8 mouse cellular contexts compared by ENCODE assay signal in the genomic region with DNA sequence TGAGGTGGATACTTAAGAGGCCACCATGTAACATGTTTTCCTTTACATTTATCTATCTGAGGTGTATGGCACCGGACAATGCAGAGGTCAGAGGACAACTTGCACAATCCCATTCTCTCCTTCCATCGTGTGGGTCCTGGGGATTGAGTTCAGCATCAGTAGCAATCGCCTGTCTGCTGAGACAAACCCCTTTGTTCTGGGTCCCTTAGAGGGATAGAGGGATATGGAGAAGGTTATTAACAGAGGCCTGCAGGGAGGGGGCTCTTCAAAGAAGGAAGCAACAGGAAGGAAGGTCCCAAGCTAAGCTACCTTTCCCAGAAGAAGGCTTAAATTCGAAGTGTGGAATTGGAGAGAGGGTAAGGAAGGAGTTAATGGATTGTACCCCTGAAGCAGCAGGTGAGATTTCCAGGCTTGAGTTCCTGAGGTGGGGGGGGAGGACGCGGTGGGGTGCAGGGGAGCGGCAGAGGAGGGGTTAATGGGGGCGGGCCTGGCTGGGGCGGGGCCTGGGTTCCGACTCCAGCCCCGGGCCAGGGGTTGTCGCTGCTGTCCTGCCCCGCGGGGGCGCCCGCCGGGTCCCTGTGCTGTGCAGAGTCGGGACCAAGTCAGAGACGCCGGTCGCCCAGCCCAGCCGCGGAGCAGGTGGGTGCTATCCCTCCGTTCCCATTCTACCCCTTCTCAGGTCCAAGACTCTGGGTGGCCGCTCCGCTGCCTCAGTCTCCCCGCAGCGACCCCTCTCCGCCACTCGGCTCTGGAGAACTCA. TPM values are rescaled to one million over a fixed set of nuclear protein-coding genes. Genes with fewer than 3 reads are reported as not detected.
DNase-seq lines count a peak whose midpoint lies in the region; ATAC-seq and TF ChIP-seq lines count a peak whose summit lies in the region.

A gene (plus strand): TSS at position 543 of the 760 bp plus-strand sequence.

- H3K36me3 ChIP-seq in embryonic facial prominence, embryonic 14.5 days (ENCODE audit: control insufficient read depth, insufficient read depth, low read length): no peaks in the 10 kb centered on the region
- no peaks in the 10 kb centered on the region for H3K36me3 ChIP-seq in liver, embryonic 11.5 days (ENCODE audit: control insufficient read depth, insufficient read depth, low read length)

- peak within 1 kb of the TSS; percentile 57; the same call in 1 of the 2 replicates for H3K27ac ChIP-seq in left cerebral cortex, adult 2 months
- H3K27ac ChIP-seq in embryonic facial prominence, embryonic 14.5 days (replicated peaks; ENCODE audit: low read depth, low read length): no peak within 1 kb of the TSS
- no peak within 1 kb of the TSS for H3K27ac ChIP-seq in liver, embryonic 11.5 days (ENCODE audit: low read depth, low read length)

- TF ChIP-seq CTCF in left cerebral cortex, adult 2 months (IDR thresholded peaks at IDR 0.05): peak; percentile 14

- no peak for DNase-seq in left cerebral cortex, adult 2 months (ENCODE audit: extremely low spot score in 1 of 2, low spot score in 2 of 2)
- DNase-seq in left cerebral cortex, adult 9 months (ENCODE audit: low spot score in 2 of 2): no peak
- peak; percentile 40 for DNase-seq in embryonic facial prominence, embryonic 14.5 days (ENCODE audit: low spot score)
- DNase-seq in liver, embryonic 11.5 days (ENCODE audit: low spot score): peak; percentile 60
- peak; percentile 53 for DNase-seq in neural tube, embryonic 10.5 days (ENCODE audit: extremely low spot score, low spot score)
- no peak for DNase-seq in spleen, postnatal 10 days (ENCODE audit: low spot score in 2 of 2)
- no peak for DNase-seq in adipocyte (ENCODE audit: low spot score)

- peak; percentile 82 for ATAC-seq in embryonic facial prominence, embryonic 14.5 days (ENCODE audit: low read depth)
- peak; percentile 29 to 47; a peak in 1 of 4 replicates for ATAC-seq in hematopoietic stem cell, adult 5-6 weeks (replicated peaks in 1 of 2; ENCODE audit: insufficient read depth in 1 of 2, low FRiP score in 2 of 2, low TSS enrichment in 1 of 2, low read depth in 1 of 2, poor library complexity in 2 of 2, severe bottlenecking in 2 of 2)
- peak; percentile 68 for ATAC-seq in liver, embryonic 11.5 days (replicated peaks; ENCODE audit: low FRiP score)

- intact Hi-C loops in left cerebral cortex, adult 2 months (cut with DNase I): no loop called here

- peak within 1 kb of the TSS; percentile 62 for H3K9ac ChIP-seq in embryonic facial prominence, embryonic 14.5 days (ENCODE audit: low read depth, low read length)
- H3K9ac ChIP-seq in liver, embryonic 11.5 days (ENCODE audit: low read depth, low read length): peak within 1 kb of the TSS; percentile 36

- peak within 1 kb of the TSS; percentile 53 for H3K4me3 ChIP-seq in left cerebral cortex, adult 2 months
- peak within 1 kb of the TSS; percentile 49 for H3K4me3 ChIP-seq in embryonic facial prominence, embryonic 14.5 days (ENCODE audit: low read depth, low read length)
- peak within 1 kb of the TSS; percentile 51 for H3K4me3 ChIP-seq in liver, embryonic 11.5 days (ENCODE audit: low read depth, low read length)

- peak within 1 kb of the TSS; percentile 75 for H3K4me2 ChIP-seq in embryonic facial prominence, embryonic 14.5 days (ENCODE audit: low read depth, low read length)
- peak within 1 kb of the TSS; percentile 81 for H3K4me2 ChIP-seq in liver, embryonic 11.5 days

- 0 out of 2 replicates have a peak, but pooled peaks cover 5% of the 10 kb centered on the region for H3K9me3 ChIP-seq in embryonic facial prominence, embryonic 14.5 days (ENCODE audit: control insufficient read depth, low read length)
- H3K9me3 ChIP-seq in liver, embryonic 11.5 days (ENCODE audit: control insufficient read depth, low read length): no peaks in the 10 kb centered on the region; the same call in 1 of the 2 replicates

- WGBS in embryonic facial prominence, embryonic 14.5 days: 6% methylated on average over 7 of the region's 30 CpGs
- WGBS in liver, embryonic 11.5 days: 4% methylated on average over 29 of the region's 30 CpGs

- H3K27me3 ChIP-seq in embryonic facial prominence, embryonic 14.5 days (replicated peaks; ENCODE audit: control insufficient read depth, insufficient read depth, low read length): no peaks in the 10 kb centered on the region; the same call in 1 of the 2 replicates
- peaks cover 16% of the 10 kb centered on the region for H3K27me3 ChIP-seq in liver, embryonic 11.5 days (replicated peaks; ENCODE audit: control insufficient read depth, insufficient read depth, low read length)

- peaks cover 3% of the 10 kb centered on the region; the same call in 1 of the 2 replicates for H3K4me1 ChIP-seq in embryonic facial prominence, embryonic 14.5 days (ENCODE audit: control insufficient read depth, insufficient read depth, low read length)
- no peaks in the 10 kb centered on the region for H3K4me1 ChIP-seq in liver, embryonic 11.5 days (replicated peaks; ENCODE audit: control insufficient read depth, insufficient read depth, low read length)

RNA-seq across cellular contexts. Expression of the gene that starts here (rescaled TPM):
- total RNA-seq in left cerebral cortex, adult 2 months (2021): 1 to 10 TPM; 2.4 to 3.8 TPM
- 1.7 and 2.3 TPM in 2 replicates for polyA plus RNA-seq in embryonic facial prominence, embryonic 14.5 days (2014; fragmentation: Nextera tagmentation; extraction: Ambion mirVana)
- 0.74 and 1.4 TPM in 2 replicates for total RNA-seq in hematopoietic stem cell, adult 5-6 weeks (2017)
- polyA plus RNA-seq in liver, embryonic 11.5 days (2014; fragmentation: Nextera tagmentation; extraction: Ambion mirVana): 1.4 and 1.9 TPM in 2 replicates

Comparison
In these comparisons a context has a peak if more than half of its experiments do, and no peak if none do; other contexts are left out.
1. DNase-seq: peak in embryonic facial prominence, embryonic 14.5 days (single experiment), liver, embryonic 11.5 days (single experiment) and neural tube, embryonic 10.5 days (single experiment); none in left cerebral cortex, adult 2 months (0 of 2), left cerebral cortex, adult 9 months (0 of 2), spleen, postnatal 10 days (0 of 2) and adipocyte (single experiment).
2. Peak in every context shown above with its lines, with median percentiles within 50 percentile points of each other: H3K4me3 ChIP-seq and ATAC-seq.